Mouse (Mus musculus): ENCODE data around the gene Rptor. TPM values are rescaled to one million over a fixed set of nuclear protein-coding genes. Genes with fewer than 3 reads are reported as not detected.
"Not testable (repeated sequence)": the region's sequence is repeated elsewhere in the genome, so short reads cannot be mapped to it uniquely, and the experiment has no call there.

Rptor gene
- total RNA-seq, 2 experiments from 2014 or later = 62.9 to 67.5 TPM

- no peak for DNase-seq (ENCODE audit: low spot score in 2 of 2)
- intact Hi-C loops (cut with DNase I) = no loop called here
Measured at GRCm38 (mm10) chr11:119643347-119643746, 40.6 kb downstream of the Rptor start.

DNA sequence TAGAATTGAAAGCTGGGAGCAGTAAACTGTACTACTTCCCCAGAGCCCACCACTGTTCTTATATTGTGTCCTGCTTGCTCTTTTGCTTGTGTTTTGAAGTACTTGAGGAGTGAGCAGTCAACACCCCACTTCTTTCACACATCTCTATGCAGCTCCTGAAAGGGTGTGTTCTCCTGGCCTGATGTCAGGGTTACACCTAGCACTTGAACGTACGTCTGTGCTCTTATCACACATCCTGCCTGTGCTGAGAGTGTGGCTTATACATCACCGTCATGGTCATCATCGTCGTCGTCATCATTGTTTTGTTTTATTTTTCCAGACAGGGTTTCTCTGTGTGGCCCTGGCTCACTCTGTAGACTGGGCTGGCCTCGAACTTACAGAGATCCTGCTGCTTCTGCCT is 41.4 kb downstream of the Rptor start:
- intact Hi-C loops (cut with DNase I) = no loop called here
- DNase-seq (ENCODE audit: low spot score in 2 of 2) = no peak

DNA sequence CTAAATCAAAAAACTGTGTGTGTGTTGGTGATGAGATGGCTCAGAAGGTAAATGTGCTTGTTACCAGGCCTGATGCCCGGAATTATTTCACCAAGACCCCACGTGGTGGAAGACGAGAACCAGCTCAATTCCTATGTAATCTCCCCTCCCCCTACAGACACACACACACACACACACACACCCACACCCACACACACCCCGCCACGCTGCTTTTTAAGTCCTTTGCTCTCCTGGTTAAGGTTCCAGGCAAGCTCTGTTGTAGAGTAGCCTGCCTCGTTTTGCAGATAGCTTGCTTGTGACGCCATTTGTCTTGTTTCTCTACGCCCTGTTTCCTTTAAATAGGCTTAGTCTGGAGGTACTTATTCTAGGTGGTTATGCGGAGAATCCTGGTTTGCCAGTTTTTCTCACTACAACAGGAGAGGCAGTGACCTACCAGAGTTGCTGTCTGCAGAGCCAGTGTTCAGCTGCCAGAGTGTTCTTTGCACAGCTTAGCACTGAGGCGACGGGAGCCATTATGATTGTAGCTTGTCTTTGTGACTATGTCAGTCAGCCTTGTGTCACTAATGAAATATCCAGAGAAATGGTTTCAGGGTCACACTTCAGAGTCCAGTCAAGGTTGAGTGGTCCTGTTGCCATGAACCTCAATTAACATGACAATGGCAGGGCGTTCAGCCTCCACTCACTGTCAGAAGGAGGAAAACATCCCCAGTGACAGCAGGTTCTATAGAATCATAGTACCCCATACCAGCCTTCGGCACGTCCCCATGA is 42.1 kb downstream of the Rptor start:
- intact Hi-C loops (cut with DNase I) = no loop called here
- no peak for DNase-seq (ENCODE audit: low spot score in 2 of 2)

GRCm38 (mm10) chr11:119650456-119650855 is 47.8 kb downstream of the Rptor start:
- intact Hi-C loops (cut with DNase I) = no loop called here
- DNase-seq (ENCODE audit: low spot score in 2 of 2) = no peak

DNA sequence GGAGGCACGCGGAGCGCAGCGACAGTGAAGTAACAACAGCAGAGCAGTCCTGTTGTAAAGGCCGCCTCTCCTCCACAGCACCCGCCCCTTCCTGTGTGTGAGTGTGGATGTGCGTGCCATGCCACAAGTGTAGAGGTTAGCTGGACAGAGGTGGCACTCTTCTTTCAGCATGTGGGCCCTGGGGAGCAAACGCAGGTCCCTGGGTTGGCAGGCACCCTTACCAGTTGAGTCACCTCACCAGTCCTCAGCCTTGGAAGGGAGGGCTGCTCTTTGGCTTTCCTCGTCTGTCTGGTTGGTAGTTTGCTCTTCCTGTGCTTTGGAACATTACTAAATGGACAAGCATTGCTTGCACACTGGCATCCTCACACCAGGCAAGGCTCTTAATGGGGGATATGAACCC is 50.6 kb downstream of the Rptor start:
- no peak for DNase-seq (ENCODE audit: low spot score in 2 of 2)
- intact Hi-C loops (cut with DNase I) = no loop called here

DNA sequence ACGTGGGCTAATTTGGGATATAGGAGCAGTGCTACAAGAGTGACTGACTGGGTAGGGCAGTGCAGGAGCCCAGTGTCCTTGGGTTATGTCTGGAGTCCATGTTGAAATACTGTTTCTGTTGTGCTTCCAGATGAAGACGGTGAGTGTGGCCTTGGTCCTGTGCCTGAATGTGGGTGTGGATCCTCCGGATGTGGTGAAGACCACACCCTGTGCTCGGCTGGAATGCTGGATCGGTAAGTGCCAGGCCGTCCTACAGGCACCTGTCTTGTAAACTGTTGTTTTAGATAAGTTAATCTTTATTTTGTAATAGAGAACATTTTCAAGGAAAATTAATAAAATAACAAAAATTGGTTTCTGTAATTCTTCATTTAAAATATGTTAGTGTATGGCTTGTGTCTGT is 54.8 kb downstream of the Rptor start:
- intact Hi-C loops (cut with DNase I) = no loop called here
- DNase-seq (ENCODE audit: low spot score in 2 of 2) = no peak

DNA sequence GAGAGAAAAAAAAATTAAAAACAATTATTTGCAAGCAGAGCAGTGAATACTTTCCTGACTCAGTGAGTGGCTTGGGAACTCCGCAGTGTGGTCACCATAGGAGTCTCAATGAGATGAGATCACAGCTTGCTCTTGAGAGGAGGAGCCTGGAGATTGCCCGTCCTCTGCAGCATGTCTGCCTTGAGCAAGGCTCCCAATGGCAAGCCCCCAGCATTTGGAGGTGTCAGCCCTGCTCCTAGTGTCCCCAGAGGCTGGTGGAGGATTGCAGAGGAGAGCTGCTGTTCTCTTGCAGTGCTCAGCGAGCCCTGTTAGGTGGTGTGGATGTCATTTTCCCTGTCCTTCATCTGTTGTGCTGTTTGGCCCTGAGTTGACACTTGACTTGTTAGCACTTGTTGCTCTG is 56.6 kb downstream of the Rptor start:
- no peak for DNase-seq (ENCODE audit: low spot score in 2 of 2)
- intact Hi-C loops (cut with DNase I) = no loop called here

- DNase-seq (ENCODE audit: low spot score in 2 of 2); intact Hi-C loops (cut with DNase I): not testable (repeated sequence)
Measured at GRCm38 (mm10) chr11:119661479-119661878, 58.8 kb downstream of the Rptor start.

- intact Hi-C loops (cut with DNase I) = no loop called here
- no peak for DNase-seq (ENCODE audit: low spot score in 2 of 2)
Measured at GRCm38 (mm10) chr11:119663876-119664275, 61.2 kb downstream of the Rptor start.

DNA sequence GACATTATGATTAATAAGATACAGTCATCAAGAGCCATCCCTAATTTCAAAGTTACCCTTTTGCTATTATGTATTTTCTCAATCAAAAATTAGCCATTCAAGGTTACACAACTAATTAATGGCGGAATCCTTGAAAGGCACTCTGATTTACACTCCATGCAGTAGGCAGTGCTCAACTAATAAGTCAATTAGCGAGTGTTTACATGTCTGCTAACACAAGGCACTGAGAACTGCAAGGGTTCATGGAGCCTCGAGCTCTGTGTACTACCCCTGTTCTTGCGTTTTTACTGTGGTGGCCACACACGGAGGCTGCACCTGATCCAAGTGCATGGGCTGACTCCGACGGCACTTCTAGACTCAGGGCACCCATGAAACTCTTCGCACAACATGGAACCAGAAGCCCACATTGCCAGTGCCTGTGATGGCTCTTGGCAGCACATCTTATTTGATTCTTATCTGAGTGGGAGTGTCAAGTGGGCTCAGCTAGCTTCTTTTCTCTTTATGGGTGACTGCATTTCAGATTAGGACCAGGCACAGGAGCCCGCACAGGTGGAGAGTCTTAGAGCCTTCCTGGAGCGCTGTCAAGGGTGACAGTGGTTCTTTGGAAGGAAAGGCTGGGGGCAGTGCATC is 62.1 kb downstream of the Rptor start:
- intact Hi-C loops (cut with DNase I) = no loop called here

GRCm38 (mm10) chr11:119665308-119665702 is 62.6 kb downstream of the Rptor start:
- DNase-seq (ENCODE audit: low spot score in 2 of 2) = no peak
- intact Hi-C loops (cut with DNase I) = no loop called here

More for the DNA sequence above, 62.1 kb downstream of the Rptor start:
- peak in 1 of 2 experiments; percentile 41 for DNase-seq (ENCODE audit: low spot score in 2 of 2)

DNA sequence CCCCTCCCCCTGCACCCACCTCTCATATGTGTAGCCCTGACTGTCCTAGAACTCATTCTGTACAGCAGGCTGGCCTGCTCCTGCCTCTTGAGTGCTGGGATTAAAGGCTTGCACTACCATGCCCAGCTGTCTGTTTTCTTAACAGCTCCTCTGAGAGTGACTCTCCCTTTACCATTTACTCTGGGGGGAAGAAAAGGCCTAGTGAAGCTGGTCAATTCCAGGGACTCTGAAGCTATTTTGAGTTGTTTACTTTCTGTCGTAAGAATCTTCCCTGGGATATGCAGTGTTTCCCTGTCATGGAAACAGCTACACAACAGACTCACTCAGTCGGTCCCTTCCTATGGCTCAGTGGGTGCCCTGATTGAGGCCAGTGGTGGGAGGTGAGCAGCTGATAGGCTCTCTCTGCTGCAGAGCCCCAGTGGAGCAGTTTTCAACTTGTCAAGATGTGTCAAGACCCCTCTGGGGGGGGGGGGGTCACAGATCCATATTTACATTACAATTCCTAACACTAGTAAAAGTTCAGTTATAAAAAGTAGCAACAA is 63.9 kb downstream of the Rptor start:
- no peak for DNase-seq (ENCODE audit: low spot score in 2 of 2)
- intact Hi-C loops (cut with DNase I) = no loop called here

DNA sequence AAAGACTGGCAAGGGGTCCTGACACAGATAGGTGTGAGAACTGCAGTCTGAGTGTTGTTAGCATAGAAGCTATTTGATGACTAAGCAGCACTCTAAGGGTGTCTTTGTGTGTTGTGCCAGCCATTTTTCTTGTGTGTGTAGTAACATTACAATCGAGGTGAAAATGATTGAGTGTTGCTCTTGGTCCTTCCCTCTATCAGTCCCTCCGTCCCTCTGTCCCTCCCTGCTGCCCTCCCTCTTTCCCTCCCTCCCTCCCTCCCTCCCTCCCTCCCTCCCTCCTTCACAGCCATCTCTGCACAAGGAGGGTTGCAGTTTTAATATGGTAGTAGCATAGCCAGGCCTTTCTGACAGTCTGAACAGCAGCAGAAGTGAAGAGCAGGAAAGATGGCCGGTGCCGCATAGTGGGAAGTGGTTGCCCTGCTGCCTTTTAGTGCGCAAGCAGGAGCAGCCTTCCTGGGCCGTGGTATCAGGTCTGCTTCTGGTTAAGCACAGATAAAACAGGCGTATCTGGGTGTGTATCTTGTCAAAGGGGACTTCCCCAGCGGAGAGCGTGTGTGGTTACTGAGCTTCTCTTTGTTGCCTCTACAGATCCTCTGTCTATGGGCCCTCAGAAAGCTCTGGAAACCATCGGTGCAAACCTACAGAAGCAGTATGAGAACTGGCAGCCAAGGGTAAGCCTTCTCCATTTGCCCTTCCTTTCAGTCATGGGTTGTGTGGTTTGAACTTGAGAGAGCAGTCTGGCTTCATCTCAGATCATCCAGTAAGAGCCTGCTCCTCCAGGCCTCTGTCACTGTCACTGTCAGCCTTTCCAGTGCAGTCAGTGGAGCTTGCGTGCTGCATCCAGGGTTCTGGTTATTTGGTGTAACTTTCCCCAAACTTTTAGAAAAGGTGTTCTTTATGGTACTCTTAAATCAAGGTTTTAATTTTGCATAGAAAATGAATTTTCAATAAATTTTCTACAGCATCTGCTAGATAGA is 68.3 kb downstream of the Rptor start:
- intact Hi-C loops (cut with DNase I) = no loop called here
- no peak for DNase-seq (ENCODE audit: low spot score in 2 of 2)

GRCm38 (mm10) chr11:119672041-119672440 is 69.3 kb downstream of the Rptor start:
- DNase-seq (ENCODE audit: low spot score in 2 of 2) = no peak
- intact Hi-C loops (cut with DNase I) = no loop called here

DNA sequence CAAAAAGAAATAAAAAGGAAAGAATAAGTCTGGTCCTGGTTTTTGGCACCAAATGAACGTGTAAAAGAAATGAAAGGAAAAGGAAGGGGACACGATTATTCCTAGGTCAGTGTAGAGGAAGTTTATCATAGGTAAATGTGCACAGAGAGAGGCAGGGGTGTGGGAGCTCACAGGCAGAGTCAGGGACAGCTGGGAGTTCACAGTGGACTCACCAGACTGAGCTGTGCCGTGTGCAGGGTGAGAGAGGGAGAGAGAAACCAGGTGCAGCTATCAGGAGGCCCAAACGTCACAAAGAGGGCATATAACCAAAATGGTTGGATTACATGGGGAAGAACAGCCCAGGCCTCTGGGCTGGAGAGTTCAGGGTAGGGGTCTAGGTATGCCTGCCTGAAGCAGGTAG is 70.1 kb downstream of the Rptor start:
- no peak for DNase-seq (ENCODE audit: low spot score in 2 of 2)
- intact Hi-C loops (cut with DNase I) = no loop called here

- intact Hi-C loops (cut with DNase I) = no loop called here
- DNase-seq (ENCODE audit: low spot score in 2 of 2) = no peak
Measured at GRCm38 (mm10) chr11:119674835-119675234, 72.1 kb downstream of the Rptor start.

GRCm38 (mm10) chr11:119675546-119675945 is 72.8 kb downstream of the Rptor start:
- intact Hi-C loops (cut with DNase I) = no loop called here

DNA sequence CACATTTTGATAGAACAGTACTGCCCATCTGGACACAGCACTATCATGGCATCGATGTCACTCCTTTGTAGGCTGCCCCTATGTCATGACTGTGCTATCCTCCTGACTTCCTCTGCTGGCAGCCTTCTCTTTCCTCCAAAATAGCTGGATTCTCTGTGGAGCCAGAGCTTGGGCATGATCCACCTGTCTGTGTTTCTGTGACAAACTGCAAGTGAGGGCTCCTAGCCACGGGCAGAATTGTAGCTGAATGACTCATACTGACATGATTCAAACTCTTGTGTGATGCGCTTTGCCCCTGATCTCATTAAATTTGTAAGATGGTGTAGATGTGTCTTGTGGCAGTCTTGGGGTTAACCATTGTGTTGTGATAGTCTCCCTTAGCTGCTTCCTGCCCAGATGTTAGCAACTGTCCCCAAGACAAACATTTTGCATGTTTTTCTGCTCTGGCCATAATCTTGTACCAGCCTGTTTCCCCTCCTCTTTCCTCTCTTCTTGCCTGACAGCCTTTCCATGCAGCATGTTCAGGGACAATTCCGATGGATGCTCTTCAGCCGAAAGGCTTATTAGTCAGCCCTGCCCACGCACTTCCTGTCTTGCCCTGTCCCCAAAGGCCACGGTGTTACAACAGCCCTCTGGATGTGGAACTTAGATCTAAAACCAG is 74.2 kb downstream of the Rptor start:
- intact Hi-C loops (cut with DNase I) = no loop called here
- no peak for DNase-seq (ENCODE audit: low spot score in 2 of 2)

More at GRCm38 (mm10) chr11:119675546-119675945, 72.8 kb downstream of the Rptor start:
- DNase-seq (ENCODE audit: low spot score in 2 of 2) = no peak

DNA sequence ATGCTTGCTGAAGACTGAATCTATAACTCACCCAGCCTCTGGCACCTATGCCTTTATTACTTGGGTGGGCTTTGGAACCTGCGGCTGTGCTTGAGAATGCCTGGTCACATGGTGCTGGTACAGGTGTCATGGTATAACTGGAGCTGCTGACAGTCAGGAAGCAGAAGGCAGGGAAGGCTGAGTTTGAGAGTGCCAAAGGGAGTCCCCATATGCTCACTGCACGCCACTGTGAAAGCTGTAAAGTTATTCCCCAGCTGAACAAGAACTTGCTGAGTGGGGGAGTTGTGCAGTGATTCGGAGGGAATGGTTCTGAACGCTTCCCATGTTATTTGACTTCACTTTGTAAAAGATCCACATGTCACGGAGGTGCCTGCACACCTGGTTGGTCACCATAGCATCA is 75.7 kb downstream of the Rptor start:
- peak; percentile 38 to 43 for DNase-seq (ENCODE audit: low spot score in 2 of 2)
- intact Hi-C loops (cut with DNase I) = no loop called here

All from left cerebral cortex, postnatal 36 days (tissue).